Mouse (Mus musculus): ENCODE measurements around the gene Slc44a3. TPM values are rescaled to one million over a fixed set of nuclear protein-coding genes. Genes with fewer than 3 reads are reported as not detected.

The Slc44a3 gene
- total RNA-seq, 2 experiments from 2014 or later, result not detected

- no peak for DNase-seq
Measured at GRCm38 (mm10) chr3:121458545-121459492, 73.4 kb downstream of the Slc44a3 start.

DNA sequence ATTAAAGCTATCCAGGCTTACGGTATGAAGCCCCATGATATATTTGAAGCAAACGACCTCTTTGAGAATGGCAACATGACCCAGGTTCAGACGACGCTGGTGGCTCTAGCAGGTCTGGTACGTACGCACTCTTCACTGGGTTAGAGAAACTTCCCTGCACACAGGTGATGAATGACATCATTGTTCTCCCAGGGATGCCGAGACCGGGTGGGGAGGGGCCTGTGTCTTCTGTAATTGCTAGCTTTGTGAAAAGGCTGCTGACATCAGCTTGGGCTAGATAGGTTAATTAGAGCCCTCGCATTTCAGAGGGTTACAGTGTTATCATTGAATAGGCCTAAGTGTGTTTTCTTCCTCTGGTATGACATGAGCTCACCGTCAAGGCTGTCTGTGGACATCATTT, 80.8 kb downstream of the Slc44a3 start:
- DNase-seq, result no peak

- no peak for DNase-seq
Measured at GRCm38 (mm10) chr3:121449527-121449926, 82.7 kb downstream of the Slc44a3 start.

- DNase-seq, result no peak
Measured at GRCm38 (mm10) chr3:121448606-121449005, 83.6 kb downstream of the Slc44a3 start.

DNA sequence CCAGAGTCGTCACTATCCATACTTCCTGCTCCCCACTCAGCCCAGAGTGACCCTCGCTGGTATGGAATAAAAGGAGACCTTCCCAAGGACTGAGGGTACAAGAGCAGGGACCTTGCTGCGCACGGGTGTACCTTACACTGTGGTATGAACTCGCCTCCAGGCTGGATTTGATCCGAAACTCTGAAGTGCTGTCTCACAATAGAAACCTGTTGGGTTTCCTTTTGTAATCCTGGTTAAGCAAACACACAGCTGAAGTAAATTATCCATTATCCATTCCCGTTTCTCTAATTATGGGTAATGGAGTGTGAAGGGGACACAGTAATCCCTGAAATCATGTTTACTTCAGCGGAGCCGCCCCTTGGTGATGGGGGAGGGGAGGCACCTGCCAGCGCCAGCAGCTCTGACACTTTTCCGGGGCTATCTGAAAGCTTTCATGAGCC, 84.2 kb downstream of the Slc44a3 start:
- no peak for DNase-seq

GRCm38 (mm10) chr3:121446454-121446853, 85.8 kb downstream of the Slc44a3 start:
- DNase-seq, result no peak

- DNase-seq, result no peak
Measured at GRCm38 (mm10) chr3:121444414-121444813, 87.8 kb downstream of the Slc44a3 start.

DNA sequence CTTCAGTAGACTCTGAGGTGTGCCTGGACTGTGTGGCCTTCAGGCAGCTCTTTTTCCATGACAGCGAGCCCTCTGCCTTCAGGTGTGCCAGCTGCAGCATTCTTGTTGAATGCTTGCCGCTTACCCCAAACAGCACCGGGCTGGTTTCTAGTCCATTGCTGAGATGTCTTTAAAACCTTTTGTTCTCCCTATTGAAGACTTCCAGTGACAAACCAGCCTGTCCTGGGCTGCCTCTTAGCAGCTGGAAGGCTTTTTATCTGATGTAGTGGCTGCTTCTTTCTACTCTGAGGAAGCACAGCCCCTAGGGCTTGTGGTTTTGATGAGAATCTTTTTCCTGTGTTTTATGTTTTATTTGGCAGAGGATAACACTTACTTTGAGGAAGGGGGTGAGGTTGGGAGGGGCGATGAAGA, 88.3 kb downstream of the Slc44a3 start:
- DNase-seq, result no peak

DNA sequence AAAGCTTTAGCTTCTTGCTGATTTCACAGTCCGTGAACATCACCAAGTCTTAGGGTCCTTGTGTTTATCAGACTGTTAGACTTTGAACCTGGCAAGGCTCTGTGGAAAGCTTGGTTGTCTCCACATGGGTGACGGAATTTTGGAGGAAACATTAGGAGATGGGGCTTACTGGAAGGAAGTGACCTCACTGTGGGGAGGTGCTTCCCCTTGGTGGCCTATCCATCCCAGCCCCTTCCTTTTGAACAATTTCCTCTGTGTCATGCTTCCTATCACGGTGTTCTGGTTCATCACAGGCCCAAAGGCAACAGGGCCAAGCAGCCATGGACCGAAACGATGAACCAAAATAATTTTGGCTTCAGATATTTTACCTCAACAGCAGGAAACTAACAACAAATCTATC, 89.9 kb downstream of the Slc44a3 start:
- no peak for DNase-seq

- DNase-seq, result no peak
Measured at GRCm38 (mm10) chr3:121441504-121441903, 90.7 kb downstream of the Slc44a3 start.

GRCm38 (mm10) chr3:121439623-121440161, 92.5 kb downstream of the Slc44a3 start:
- no peak for DNase-seq

DNA sequence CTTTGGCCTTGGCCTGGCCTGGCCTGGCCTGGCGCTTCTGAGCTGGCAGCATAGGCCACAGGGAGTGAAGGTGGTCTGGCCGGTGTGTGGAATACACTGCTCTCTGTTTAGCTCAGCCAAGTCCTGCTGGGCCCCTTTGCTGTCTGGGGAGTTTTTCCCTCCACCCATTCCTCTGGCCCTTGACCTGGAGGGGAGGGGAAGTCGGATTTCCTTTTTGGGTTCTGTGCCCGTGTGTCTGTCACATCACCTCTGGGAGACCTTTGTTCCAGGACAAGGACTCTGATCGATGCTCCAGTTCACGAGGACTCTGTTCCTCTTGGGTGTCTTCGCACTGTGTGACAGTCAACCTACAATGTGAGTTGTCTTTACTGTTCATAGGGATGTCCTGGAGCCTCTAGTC, 94.2 kb downstream of the Slc44a3 start:
- no peak for DNase-seq

DNA sequence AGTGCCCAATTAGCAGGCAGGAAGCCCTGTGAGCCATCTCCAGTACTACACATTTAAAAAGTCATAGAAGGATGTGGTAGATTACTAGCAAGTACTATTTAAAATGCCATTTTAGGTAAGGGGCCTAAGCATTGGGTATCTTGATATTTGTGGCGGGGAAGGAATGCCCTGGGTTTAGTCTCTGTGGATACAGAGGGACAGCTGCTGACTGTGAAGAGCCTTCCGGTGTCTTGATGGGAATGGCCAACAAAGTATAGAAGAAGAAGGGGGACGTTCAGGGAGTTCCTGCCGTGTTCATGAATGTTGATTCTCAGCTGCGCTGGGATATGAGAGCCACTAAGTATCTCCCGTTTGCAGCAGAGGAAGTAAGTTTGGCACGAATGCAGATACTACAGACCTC, 95.1 kb downstream of the Slc44a3 start:
- DNase-seq, result no peak

DNA sequence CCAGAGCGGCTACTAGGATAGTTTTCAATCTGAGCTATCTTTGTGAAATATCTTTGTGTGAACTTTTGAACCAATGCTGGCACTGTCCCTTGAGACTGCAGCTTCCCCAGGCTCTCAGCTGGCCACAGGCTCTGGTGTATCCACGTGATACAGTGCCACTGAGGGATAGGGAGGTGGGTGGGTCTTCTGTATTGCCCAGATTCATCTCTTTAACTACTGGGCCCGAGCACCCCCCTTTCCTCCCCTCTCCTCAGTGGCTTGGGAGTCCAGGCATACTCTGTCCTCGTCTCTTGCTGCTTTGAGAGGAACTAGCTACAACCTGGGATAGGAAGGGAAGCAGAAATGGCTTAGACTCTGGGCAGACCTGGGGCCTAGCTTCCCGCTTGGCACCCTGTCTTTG, 96.9 kb downstream of the Slc44a3 start:
- no peak for DNase-seq

- DNase-seq, result no peak
Measured at GRCm38 (mm10) chr3:121433968-121434533, 98.2 kb downstream of the Slc44a3 start.

GRCm38 (mm10) chr3:121433359-121433758, 98.8 kb downstream of the Slc44a3 start:
- DNase-seq, result no peak

- no peak for DNase-seq
Measured at GRCm38 (mm10) chr3:121430289-121430936, 101.8 kb downstream of the Slc44a3 start.

GRCm38 (mm10) chr3:121429469-121429868, 102.7 kb downstream of the Slc44a3 start:
- no peak for DNase-seq

DNA sequence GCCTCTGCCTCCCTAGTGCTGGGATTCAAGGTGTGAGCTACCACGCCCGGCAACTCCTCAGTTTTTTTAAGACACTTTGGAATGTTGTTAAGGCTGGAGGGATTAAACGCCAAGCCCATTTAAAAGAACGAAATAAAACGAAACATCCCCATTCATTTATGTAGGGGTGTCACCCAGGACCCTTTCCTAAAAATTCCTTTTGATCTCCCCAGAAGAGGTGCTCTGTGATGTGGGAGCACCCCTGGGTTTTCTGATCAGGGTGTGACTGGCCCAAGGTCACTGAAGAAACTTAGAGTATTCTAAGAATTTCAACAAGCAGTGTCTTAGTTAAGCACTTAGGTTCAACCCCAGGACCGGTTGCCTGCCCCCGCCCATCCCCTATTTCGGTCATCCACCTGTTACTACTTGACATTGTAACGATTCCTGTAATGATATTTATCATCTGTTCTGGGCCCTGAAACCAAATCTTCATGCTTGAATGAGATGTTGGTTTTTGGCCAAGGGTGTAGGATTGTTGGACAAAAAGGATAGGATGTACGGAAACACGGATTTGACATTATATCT, 103.4 kb downstream of the Slc44a3 start:
- DNase-seq, result no peak

GRCm38 (mm10) chr3:121428230-121428629, 104.0 kb downstream of the Slc44a3 start:
- DNase-seq, result no peak

GRCm38 (mm10) chr3:121427520-121427908, 104.7 kb downstream of the Slc44a3 start:
- DNase-seq, result peak; percentile 62 to 71

DNA sequence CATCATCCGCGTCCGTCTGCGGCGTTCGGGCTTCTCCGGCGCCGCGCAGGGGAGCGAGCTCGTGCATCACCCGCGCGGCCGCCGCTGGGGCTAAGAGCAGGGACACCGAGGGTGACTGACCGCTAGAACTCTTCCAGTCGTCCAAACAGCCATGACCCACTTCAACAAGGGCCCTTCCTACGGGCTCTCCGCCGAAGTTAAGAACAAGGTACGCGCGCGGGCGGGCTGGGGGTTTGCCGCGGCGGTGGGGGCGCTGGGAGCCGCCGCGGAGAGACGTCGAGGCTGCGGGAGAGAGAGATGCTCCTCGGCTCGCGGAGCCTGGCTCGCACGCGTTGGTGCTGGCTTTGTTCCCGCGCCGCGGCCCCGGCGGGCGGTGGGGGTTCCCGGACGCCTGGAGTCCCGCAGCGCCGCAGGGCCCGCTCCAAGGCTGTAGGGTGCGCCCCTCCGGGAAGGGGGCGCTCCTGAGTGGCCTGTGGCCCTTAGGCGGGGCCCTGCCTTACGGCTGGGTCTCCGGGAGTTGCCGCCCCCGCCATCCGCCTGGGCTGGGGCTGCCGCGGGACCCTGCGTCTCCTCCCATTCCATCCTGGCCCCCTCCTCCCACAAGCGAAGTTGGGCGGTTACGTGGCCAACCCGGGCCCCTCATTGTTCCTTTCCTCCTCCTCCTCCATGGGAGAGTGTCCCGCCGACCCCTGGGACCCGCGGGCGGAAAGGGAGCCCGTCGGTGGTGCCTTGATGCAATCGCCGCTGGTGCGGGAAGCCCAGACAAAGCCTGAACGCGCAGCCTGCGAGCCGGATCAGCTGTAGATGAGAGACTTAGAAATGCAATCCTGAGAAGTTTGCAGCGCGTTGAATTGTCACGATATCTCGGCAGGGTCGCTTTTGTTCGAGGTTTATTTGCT, 105.3 kb downstream of the Slc44a3 start:
- peak; percentile 75 for DNase-seq

All from layer of hippocampus, postnatal 36 days (tissue).